Mouse (Mus musculus) intestine, embryonic 14.5 days (tissue): ENCODE results near the gene Dram1. TPM values are rescaled to one million over a fixed set of nuclear protein-coding genes. Genes with fewer than 3 reads are reported as not detected.

Experiments
- ATAC-seq: fragments of 200-750 bp; cut with Nextera tagmentation; replicated peaks from 2 replicates; pipeline ENCODE4 v1.8.0; 2017; ENCODE audit warnings: low read depth, moderate number of reproducible peaks, moderate TSS enrichment, moderate library complexity; ENCODE audit not compliant: low FRiP score, low TSS enrichment
- DNase-seq: peaks from one replicate; pipeline ENCODE4 v3.0.0-alpha.2; 2018; ENCODE audit warnings: low spot score
- H3K27ac ChIP-seq: fragments of 300-500 bp; sonication (generic); 2 replicates; pipeline ENCODE4 v1.5.1; 2014; ENCODE audit warnings: low read depth, mild to moderate bottlenecking, control low read depth
- H3K27me3 ChIP-seq: fragments of 300-500 bp; sonication (generic); replicated peaks from 2 replicates; pipeline ENCODE4 v1.6.1; 2014; ENCODE audit warnings: low read length, control low read depth; ENCODE audit not compliant: control insufficient read depth, insufficient read depth
- H3K36me3 ChIP-seq: fragments of 300-500 bp; sonication (generic); 2 replicates; pipeline ENCODE4 v1.6.1; 2014; ENCODE audit warnings: low read length, control low read depth; ENCODE audit not compliant: control insufficient read depth, insufficient read depth
- H3K4me1 ChIP-seq: fragments of 300-500 bp; sonication (generic); replicated peaks from 2 replicates; pipeline ENCODE4 v1.6.1; 2014; ENCODE audit warnings: low read length, control low read depth, mixed read lengths; ENCODE audit not compliant: control insufficient read depth, insufficient read depth
- H3K4me2 ChIP-seq: fragments of 300-500 bp; sonication (generic); 2 replicates; pipeline ENCODE4 v1.6.1; 2014; ENCODE audit warnings: low read length
- H3K4me3 ChIP-seq: fragments of 300-500 bp; sonication (generic); 2 replicates; pipeline ENCODE4 v1.5.1; 2014; ENCODE audit warnings: low read depth, low read length, control low read depth, mixed read lengths
- H3K9ac ChIP-seq: fragments of 300-500 bp; sonication (generic); 2 replicates; pipeline ENCODE4 v1.6.1; 2014; ENCODE audit warnings: mild to moderate bottlenecking, low read length
- H3K9me3 ChIP-seq: fragments of 300-500 bp; sonication (generic); 2 replicates; pipeline ENCODE4 v1.6.1; 2016; ENCODE audit warnings: low read length, control low read depth; ENCODE audit not compliant: control insufficient read depth
- WGBS: fragments of 180-500 bp; shearing (Covaris S2); extraction: QIAGEN DNeasy Blood & Tissue Kit; methylation state at CpG from one replicate; pipeline ENCODE4 v1.1.7; 2014; 5-methylcytosine and 5-hydroxymethylcytosine counted together
- polyA plus RNA-seq: library from polyadenylated mRNA; unstranded; fragments of >200 nt; fragmentation: Nextera tagmentation; extraction: Ambion mirVana; gene quantifications from 2 replicates; pipeline ENCODE4 v1.2.1, GENCODE M21; 2014

Gene Dram1
- polyA plus RNA-seq, 1 experiment from 2014 or later = 3.6 TPM

DNA sequence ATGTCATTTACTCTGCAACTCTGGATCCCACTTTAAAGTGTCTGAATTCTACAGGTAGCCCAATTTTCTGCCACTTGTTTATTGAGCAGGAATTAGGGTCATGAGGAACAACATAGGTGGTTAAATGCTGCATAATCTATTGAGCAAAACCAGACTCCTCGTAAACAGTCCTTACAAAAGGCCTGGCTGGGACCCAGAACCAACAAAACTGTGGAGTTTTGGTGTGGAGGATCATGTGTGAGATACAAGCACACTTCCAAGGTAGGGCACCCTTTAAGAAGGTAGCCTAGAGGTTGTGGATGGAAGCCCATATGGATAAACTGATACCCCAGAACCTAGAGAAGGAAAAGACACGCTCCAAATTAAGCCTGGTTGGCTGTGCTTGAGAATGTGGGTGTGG lies 28.2 kb downstream of the Dram1 start:
- Histone ChIP-seq H3K27me3 (no peaks in the 10 kb centered on the region), H3K36me3 (no peaks in the 10 kb centered on the region), H3K4me3 (no peak overlapping the region), H3K4me2 (no peak overlapping the region), H3K9ac (no peak overlapping the region), H3K27ac (no peak overlapping the region), H3K9me3 (no peaks in the 10 kb centered on the region), H3K4me1 (no peaks in the 10 kb centered on the region)
- DNase-seq (no peak), ATAC-seq (no peak)
- WGBS = 70% methylated on average over 2 of the region's 2 CpGs

DNA sequence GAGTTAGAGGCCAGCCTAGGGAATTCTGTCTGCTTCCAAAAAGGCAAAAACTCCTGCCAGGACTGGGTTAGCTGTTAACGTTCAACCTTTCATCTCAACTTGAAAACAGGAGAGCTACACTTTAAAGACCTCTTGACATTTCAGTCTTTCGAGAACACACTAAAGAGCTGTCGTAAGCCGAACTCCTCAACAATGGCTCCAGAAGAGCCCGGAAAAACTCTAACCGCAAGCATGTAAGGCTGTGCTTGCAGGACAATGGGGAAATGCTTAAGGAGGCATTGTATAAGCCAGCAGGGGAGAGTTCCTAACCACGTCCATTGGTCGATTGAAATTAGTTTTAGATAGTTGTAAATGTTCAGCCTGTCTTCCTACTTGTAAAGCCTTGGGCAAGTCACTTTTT lies 29.1 kb downstream of the Dram1 start:
- Histone ChIP-seq H3K9me3 (no peaks in the 10 kb centered on the region), H3K4me1 (no peaks in the 10 kb centered on the region), H3K27me3 (no peaks in the 10 kb centered on the region), H3K36me3 (no peaks in the 10 kb centered on the region), H3K4me3 (no peak overlapping the region), H3K9ac (no peak overlapping the region), H3K27ac (no peak overlapping the region), H3K4me2 (no peak overlapping the region)
- WGBS = 57% methylated on average over 8 of the region's 8 CpGs
- no peak for ATAC-seq
- no peak for DNase-seq

DNA sequence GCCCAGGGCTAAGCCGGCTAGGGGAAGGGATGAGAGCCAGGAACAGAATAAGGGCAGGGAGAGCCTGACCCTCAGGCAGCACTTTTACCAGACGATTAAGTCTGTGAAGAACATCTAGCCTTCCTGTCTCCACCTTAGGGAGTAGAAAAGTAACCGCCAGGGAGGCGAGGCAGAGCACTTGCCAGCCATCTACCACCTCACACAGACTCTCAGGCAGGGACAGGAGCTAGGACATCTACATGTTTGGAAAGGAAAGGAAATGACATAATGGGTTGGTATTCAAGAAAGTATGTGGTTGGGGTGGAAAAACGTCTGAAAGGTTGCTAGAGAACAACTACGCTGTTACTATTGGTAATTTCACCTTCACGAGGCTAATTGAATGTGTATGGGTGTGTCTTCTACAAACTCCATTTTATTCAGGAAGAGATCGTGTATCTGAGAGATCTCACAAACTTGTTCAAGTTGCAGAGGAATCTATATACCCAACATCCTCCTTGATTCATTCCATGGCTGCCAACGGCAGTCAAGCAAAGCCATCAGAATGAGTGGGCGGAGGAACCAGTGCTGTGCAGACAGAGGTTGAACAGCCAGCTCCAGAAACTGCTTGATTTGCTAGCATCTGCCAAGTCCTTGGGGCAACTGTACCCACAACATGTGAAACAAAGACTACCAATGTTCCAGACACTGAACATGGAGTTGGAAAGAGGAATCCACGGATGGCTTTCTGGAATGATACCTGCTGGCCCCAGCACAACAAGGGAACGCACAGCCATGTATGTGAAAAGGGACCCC lies 32.2 kb downstream of the Dram1 start:
- no peak overlapping the region for H3K9ac ChIP-seq

DNA sequence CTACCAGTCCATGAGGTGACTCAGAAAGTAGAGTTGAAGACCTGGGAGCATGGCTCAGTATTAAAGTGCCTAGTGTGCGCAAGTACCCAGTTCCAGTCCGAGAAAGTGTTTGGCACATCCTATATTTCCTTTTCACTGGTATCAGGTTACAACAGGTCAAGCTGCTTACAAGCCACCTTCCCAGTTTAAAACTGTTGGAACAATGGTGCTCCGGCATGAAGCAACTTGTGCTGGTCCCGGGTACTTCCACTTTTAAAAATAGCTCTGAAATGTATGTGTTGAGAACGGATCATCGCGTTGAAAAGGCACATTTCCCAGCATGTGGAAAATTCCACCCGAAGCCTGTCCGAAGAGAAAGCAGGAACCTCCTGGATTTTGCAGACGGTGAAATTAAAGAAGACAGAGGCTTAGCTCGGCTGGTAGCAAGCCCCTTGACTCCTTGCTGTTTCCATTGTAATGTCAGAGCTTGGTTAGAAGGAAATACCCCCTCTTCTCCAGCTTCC lies 32.9 kb downstream of the Dram1 start:
- Histone ChIP-seq H3K4me1 (no peaks in the 10 kb centered on the region), H3K4me3 (no peak overlapping the region), H3K9me3 (no peaks in the 10 kb centered on the region), H3K36me3 (no peaks in the 10 kb centered on the region), H3K4me2 (no peak overlapping the region), H3K9ac (no peak overlapping the region), H3K27me3 (no peaks in the 10 kb centered on the region), H3K27ac (no peak overlapping the region)
- ATAC-seq (no peak), DNase-seq (no peak)
- 65% methylated on average over 11 of the region's 11 CpGs for WGBS

More for the DNA sequence above, 32.2 kb downstream of the Dram1 start:
- Histone ChIP-seq H3K4me2 (no peak overlapping the region), H3K4me1 (no peaks in the 10 kb centered on the region), H3K27me3 (no peaks in the 10 kb centered on the region), H3K27ac (no peak overlapping the region), H3K4me3 (no peak overlapping the region), H3K9me3 (no peaks in the 10 kb centered on the region), H3K36me3 (no peaks in the 10 kb centered on the region)
- DNase-seq = no peak
- ATAC-seq = no peak
- 81% methylated on average over 12 of the region's 12 CpGs for WGBS

DNA sequence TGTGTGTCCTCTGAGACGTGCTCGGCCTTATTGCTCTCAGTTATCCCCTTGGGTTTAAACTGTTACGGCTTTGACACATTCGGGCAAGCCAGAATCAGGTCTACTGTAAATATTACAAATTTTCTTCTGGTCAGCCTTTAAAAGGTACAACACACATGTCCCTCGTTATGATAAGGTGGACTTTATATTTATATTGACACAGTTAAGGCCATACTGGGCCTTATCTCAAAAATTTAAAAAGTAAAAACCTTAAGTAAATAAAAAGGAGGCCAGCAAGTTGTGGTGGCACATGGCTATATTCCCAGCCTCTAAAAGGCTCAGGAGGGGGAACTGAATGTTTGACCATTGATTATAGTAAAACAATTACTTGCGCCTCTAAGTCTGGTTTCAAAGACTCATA lies 37.5 kb downstream of the Dram1 start:
- no peak overlapping the region for H3K27ac ChIP-seq
- WGBS = 73% methylated on average over 6 of the region's 6 CpGs
- no peak for ATAC-seq

DNA sequence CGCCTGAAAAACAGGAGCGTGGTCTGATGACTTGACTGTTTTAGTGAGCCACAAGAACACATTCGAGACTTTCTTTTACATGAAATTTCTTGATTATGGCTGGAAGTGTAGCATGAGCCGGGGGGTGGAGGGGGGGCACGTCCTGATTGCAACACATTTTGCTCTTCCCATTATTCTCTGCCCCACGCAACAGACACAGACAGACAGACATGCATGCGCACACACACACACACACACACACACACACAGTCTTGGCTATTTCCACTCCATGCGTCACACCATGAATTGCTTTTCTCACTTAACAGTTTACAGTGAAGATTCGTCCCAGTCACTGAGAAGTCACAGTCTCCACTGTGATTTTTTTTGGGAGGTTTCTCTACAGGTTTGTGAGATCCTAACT lies 38.2 kb downstream of the Dram1 start:
- no peak overlapping the region for H3K27ac ChIP-seq
- no peaks in the 10 kb centered on the region for H3K27me3 ChIP-seq
- WGBS = 89% methylated on average over 9 of the region's 9 CpGs
- no peaks in the 10 kb centered on the region for H3K4me1 ChIP-seq
- no peak overlapping the region for H3K9ac ChIP-seq
- ATAC-seq = no peak
- no peaks in the 10 kb centered on the region for H3K9me3 ChIP-seq
- H3K36me3 ChIP-seq = no peaks in the 10 kb centered on the region
- DNase-seq = no peak
- no peak overlapping the region for H3K4me3 ChIP-seq
- no peak overlapping the region for H3K4me2 ChIP-seq

More for the DNA sequence above, 37.5 kb downstream of the Dram1 start:
- no peak overlapping the region for H3K4me2 ChIP-seq
- no peaks in the 10 kb centered on the region for H3K9me3 ChIP-seq
- H3K27me3 ChIP-seq = no peaks in the 10 kb centered on the region
- no peak overlapping the region for H3K4me3 ChIP-seq
- DNase-seq = no peak
- H3K9ac ChIP-seq = no peak overlapping the region
- H3K36me3 ChIP-seq = no peaks in the 10 kb centered on the region
- no peaks in the 10 kb centered on the region for H3K4me1 ChIP-seq

- no peak overlapping the region for H3K9ac ChIP-seq
- H3K4me3 ChIP-seq = no peak overlapping the region
- no peak overlapping the region for H3K27ac ChIP-seq
- no peaks in the 10 kb centered on the region for H3K4me1 ChIP-seq
- 29% methylated on average over 5 of the region's 5 CpGs for WGBS
- ATAC-seq (no peak; the same call in 1 of the 2 replicates), DNase-seq (no peak)
- no peaks in the 10 kb centered on the region for H3K9me3 ChIP-seq
- no peak overlapping the region for H3K4me2 ChIP-seq
- H3K36me3 ChIP-seq = no peaks in the 10 kb centered on the region
- H3K27me3 ChIP-seq = no peaks in the 10 kb centered on the region
These were observed 48.2 kb downstream of the Dram1 start for GRCm38 (mm10) chr10:88330695-88331094.

GRCm38 (mm10) chr10:88328056-88328450 lies 50.8 kb downstream of the Dram1 start:
- H3K9ac ChIP-seq = no peak overlapping the region
- no peaks in the 10 kb centered on the region for H3K27me3 ChIP-seq
- DNase-seq = no peak
- no peaks in the 10 kb centered on the region for H3K4me1 ChIP-seq
- H3K9me3 ChIP-seq = no peaks in the 10 kb centered on the region
- 63% methylated on average over 4 of the region's 4 CpGs for WGBS
- no peaks in the 10 kb centered on the region for H3K36me3 ChIP-seq
- no peak for ATAC-seq
- H3K4me3 ChIP-seq = no peak overlapping the region
- no peak overlapping the region for H3K4me2 ChIP-seq
- no peak overlapping the region for H3K27ac ChIP-seq
